Mouse (Mus musculus): ENCODE data around the gene Pax2. TPM values are rescaled to one million over a fixed set of nuclear protein-coding genes. Genes with fewer than 3 reads are reported as not detected.

Gene Pax2
- polyA plus RNA-seq, 1 experiment: 29.7 TPM

DNA sequence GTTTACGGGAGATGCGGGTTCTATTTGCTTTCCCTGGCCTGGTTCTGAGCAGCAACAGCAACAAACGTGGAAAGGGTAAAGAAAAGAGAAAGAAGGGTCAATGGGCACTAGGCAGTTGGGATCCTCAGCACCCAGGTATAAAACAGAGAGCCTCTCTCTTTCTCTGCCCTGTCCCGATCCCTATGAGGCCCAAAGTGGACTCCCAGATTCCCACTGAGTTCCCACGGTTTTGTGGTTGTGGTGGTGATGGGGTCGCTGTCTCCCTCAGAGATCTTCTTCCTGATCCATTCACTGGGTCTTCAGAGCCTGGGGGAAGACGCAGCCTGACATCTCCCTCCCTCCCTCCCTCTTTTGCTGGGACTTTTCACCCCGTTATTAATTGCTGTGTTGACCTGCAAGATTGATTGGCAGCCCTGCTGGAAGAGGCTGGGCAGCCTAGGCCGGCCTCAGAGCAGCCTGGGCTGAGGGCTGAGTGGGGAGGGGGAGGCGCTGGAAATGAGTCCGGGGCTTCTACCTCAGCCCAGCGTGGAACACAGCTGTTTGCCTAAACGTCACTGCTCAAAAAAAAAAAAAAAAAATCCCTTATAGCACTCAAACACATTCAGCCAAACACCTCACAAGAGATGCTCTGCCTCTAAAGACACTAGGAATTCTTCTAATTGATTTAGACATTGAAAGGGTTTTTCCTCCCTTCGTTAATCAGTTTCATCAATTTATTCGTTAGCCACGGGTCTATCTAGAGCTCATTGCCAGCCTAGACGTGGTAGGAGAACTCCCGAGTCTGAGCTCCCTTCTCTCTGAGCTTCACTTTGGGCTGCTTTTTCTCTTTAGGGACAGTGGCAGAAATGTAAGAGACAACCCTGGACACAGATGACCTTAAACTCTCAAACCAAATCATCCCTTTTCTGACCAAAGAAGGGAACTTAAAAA is 6.5 kb upstream of the Pax2 start:
- Histone ChIP-seq H3K4me3 (ENCODE audit: insufficient read depth, low read depth, low read length) (peak overlapping the region; percentile 87), H3K4me1 (ENCODE audit: control insufficient read depth, insufficient read depth, low read length) (peaks cover under 1% of the 10 kb centered on the region; the same call in 1 of the 2 replicates), H3K36me3 (ENCODE audit: control insufficient read depth, insufficient read depth, low read length) (no peaks in the 10 kb centered on the region), H3K27ac (ENCODE audit: insufficient read depth, low read depth, low read length) (peak overlapping the region; percentile 100), H3K27me3 (replicated peaks; ENCODE audit: control insufficient read depth, insufficient read depth, low read length) (no peaks in the 10 kb centered on the region)
- peak; percentile 54 for DNase-seq
- WGBS: 4% methylated on average over 18 of the region's 18 CpGs
- TF ChIP-seq POLR2A (IDR thresholded peaks at IDR 0.05; ENCODE audit: low read depth, low read length) (no peak), CTCF (conservative IDR thresholded peaks at IDR 0.05; ENCODE audit: insufficient read depth, insufficient read length, low read depth, low read length) (no peak)

- Histone ChIP-seq H3K27me3 (replicated peaks; ENCODE audit: control insufficient read depth, insufficient read depth, low read length) (no peaks in the 10 kb centered on the region), H3K4me1 (ENCODE audit: control insufficient read depth, insufficient read depth, low read length) (no peaks in the 10 kb centered on the region; the same call in 1 of the 2 replicates), H3K36me3 (ENCODE audit: control insufficient read depth, insufficient read depth, low read length) (no peaks in the 10 kb centered on the region), H3K27ac (ENCODE audit: insufficient read depth, low read depth, low read length) (peak overlapping the region; percentile 100), H3K4me3 (ENCODE audit: insufficient read depth, low read depth, low read length) (peak overlapping the region; percentile 87)
- 1% methylated on average over 42 of the region's 42 CpGs for WGBS
- DNase-seq: peak; percentile 95
- TF ChIP-seq POLR2A (IDR thresholded peaks at IDR 0.05; ENCODE audit: low read depth, low read length) (peak; percentile 75), CTCF (conservative IDR thresholded peaks at IDR 0.05; ENCODE audit: insufficient read depth, insufficient read length, low read depth, low read length) (no peak)
Observed at GRCm38 (mm10) chr19:44750051-44751041, 5.5 kb upstream of the Pax2 start.

- no peak for DNase-seq
- Histone ChIP-seq H3K4me3 (ENCODE audit: insufficient read depth, low read depth, low read length) (peak overlapping the region; percentile 87), H3K27me3 (replicated peaks; ENCODE audit: control insufficient read depth, insufficient read depth, low read length) (no peaks in the 10 kb centered on the region), H3K36me3 (ENCODE audit: control insufficient read depth, insufficient read depth, low read length) (no peaks in the 10 kb centered on the region), H3K4me1 (ENCODE audit: control insufficient read depth, insufficient read depth, low read length) (no peaks in the 10 kb centered on the region; the same call in 1 of the 2 replicates), H3K27ac (ENCODE audit: insufficient read depth, low read depth, low read length) (peak overlapping the region; percentile 100)
- WGBS: 1% methylated on average over 9 of the region's 9 CpGs
- no peak for TF ChIP-seq CTCF (conservative IDR thresholded peaks at IDR 0.05; ENCODE audit: insufficient read depth, insufficient read length, low read depth, low read length)
- TF ChIP-seq POLR2A (IDR thresholded peaks at IDR 0.05; ENCODE audit: low read depth, low read length): no peak
Observed at GRCm38 (mm10) chr19:44751042-44751441, 4.8 kb upstream of the Pax2 start.

DNA sequence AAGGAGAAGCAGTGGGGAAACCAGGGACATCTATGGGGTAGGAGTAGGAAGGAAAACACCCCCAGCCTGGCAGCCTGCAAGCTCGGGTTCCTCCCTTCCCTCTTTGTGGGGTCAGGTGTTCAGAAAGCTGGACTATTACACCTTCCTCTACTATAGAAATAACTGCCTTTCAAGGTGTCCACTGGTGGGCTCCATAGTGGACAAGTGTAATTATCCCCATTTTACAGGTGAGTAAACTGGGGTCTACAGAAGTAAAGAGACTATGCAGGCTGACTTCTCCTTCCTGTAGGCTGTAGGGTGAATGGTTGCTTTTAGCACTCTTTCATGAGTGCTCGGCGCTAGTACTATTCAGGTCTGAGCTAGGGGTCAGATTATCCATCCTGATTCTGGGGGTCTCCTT is 4.3 kb upstream of the Pax2 start:
- peak overlapping the region; percentile 29; the same call in 1 of the 2 replicates for H3K4me3 ChIP-seq (ENCODE audit: insufficient read depth, low read depth, low read length)
- WGBS: 19% methylated on average over 3 of the region's 3 CpGs
- TF ChIP-seq CTCF (conservative IDR thresholded peaks at IDR 0.05; ENCODE audit: insufficient read depth, insufficient read length, low read depth, low read length): no peak
- TF ChIP-seq POLR2A (IDR thresholded peaks at IDR 0.05; ENCODE audit: low read depth, low read length): no peak
- peak overlapping the region; percentile 78 for H3K27ac ChIP-seq (ENCODE audit: insufficient read depth, low read depth, low read length)
- DNase-seq: no peak
- no peaks in the 10 kb centered on the region for H3K27me3 ChIP-seq (replicated peaks; ENCODE audit: control insufficient read depth, insufficient read depth, low read length)
- H3K4me1 ChIP-seq (ENCODE audit: control insufficient read depth, insufficient read depth, low read length): no peaks in the 10 kb centered on the region; the same call in 1 of the 2 replicates
- no peaks in the 10 kb centered on the region for H3K36me3 ChIP-seq (ENCODE audit: control insufficient read depth, insufficient read depth, low read length)

DNA sequence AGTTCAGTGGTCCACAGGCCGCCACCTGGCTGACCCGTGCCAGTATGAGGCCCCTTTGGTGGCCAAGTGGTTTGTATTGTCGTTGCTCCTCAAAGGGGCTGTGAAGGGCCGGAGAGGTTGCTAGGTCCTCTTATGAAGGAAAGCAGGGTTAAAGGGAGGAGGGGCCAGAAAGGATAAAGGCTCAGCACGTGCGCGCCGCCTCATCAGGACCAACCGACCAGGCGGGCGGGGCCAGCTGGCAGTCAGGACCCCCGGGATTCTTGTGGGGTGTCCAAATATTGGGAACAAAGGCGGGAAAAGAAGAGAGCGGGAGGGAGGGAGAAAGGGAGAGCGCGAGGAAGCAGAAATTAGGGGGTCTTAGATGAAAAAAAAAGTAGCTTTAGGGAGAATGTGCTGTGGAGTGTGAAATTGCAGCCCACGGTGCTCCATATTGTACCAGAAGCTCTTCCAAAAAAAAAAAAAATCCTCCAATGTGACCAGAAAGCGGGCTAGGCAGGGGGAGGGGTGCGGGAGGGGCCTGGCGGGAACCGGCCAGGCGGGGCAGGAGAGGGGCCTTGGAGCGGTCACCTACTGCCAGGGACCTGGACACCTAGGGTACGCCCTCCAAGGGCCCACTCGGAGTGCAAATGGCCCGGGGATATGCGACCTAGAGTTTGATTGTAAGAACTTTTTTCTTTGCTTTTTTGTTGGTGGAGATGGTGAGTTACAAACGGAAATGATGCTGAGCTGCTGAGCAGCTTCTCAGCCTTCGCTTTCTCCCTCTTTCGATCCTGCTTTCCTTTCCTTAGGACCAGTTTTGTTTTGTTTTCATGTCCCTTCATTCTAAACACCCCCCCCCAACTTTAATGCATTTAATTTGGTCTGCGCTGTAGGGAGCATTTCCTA is 3.5 kb upstream of the Pax2 start:
- TF ChIP-seq POLR2A (IDR thresholded peaks at IDR 0.05; ENCODE audit: low read depth, low read length): no peak
- no peak for TF ChIP-seq CTCF (conservative IDR thresholded peaks at IDR 0.05; ENCODE audit: insufficient read depth, insufficient read length, low read depth, low read length)
- WGBS: 8% methylated on average over 31 of the region's 31 CpGs
- peak overlapping the region; percentile 26 for H3K4me3 ChIP-seq (ENCODE audit: insufficient read depth, low read depth, low read length)

GRCm38 (mm10) chr19:44753361-44753760 is 2.5 kb upstream of the Pax2 start:
- peak overlapping the region; percentile 50 for H3K27ac ChIP-seq (ENCODE audit: insufficient read depth, low read depth, low read length)
- peak overlapping the region; percentile 13 for H3K4me3 ChIP-seq (ENCODE audit: insufficient read depth, low read depth, low read length)
- WGBS: 13% methylated on average over 14 of the region's 14 CpGs
- no peak for TF ChIP-seq CTCF (conservative IDR thresholded peaks at IDR 0.05; ENCODE audit: insufficient read depth, insufficient read length, low read depth, low read length)
- TF ChIP-seq POLR2A (IDR thresholded peaks at IDR 0.05; ENCODE audit: low read depth, low read length): no peak
- no peaks in the 10 kb centered on the region; the same call in 1 of the 2 replicates for H3K4me1 ChIP-seq (ENCODE audit: control insufficient read depth, insufficient read depth, low read length)
- peak; percentile 59 for DNase-seq
- no peaks in the 10 kb centered on the region for H3K36me3 ChIP-seq (ENCODE audit: control insufficient read depth, insufficient read depth, low read length)
- H3K27me3 ChIP-seq (replicated peaks; ENCODE audit: control insufficient read depth, insufficient read depth, low read length): no peaks in the 10 kb centered on the region

More for the DNA sequence above, 3.5 kb upstream of the Pax2 start:
- H3K27ac ChIP-seq (ENCODE audit: insufficient read depth, low read depth, low read length): peak overlapping the region; percentile 78
- no peaks in the 10 kb centered on the region; the same call in 1 of the 2 replicates for H3K4me1 ChIP-seq (ENCODE audit: control insufficient read depth, insufficient read depth, low read length)
- DNase-seq: peak; percentile 45
- H3K27me3 ChIP-seq (replicated peaks; ENCODE audit: control insufficient read depth, insufficient read depth, low read length): no peaks in the 10 kb centered on the region
- no peaks in the 10 kb centered on the region for H3K36me3 ChIP-seq (ENCODE audit: control insufficient read depth, insufficient read depth, low read length)

All from kidney, adult 2 months (tissue).